Mouse (Mus musculus): ENCODE measurements at regions not wholly inside any gene's neighbourhood (a gene's known extent, or its start where the extent isn't known, plus 50 kb on each side); places are given as distances from the start of the nearest gene placed in this dataset.
A peak's percentile ranks its signal among the peaks of the same experiment; 100 is the strongest.

DNA sequence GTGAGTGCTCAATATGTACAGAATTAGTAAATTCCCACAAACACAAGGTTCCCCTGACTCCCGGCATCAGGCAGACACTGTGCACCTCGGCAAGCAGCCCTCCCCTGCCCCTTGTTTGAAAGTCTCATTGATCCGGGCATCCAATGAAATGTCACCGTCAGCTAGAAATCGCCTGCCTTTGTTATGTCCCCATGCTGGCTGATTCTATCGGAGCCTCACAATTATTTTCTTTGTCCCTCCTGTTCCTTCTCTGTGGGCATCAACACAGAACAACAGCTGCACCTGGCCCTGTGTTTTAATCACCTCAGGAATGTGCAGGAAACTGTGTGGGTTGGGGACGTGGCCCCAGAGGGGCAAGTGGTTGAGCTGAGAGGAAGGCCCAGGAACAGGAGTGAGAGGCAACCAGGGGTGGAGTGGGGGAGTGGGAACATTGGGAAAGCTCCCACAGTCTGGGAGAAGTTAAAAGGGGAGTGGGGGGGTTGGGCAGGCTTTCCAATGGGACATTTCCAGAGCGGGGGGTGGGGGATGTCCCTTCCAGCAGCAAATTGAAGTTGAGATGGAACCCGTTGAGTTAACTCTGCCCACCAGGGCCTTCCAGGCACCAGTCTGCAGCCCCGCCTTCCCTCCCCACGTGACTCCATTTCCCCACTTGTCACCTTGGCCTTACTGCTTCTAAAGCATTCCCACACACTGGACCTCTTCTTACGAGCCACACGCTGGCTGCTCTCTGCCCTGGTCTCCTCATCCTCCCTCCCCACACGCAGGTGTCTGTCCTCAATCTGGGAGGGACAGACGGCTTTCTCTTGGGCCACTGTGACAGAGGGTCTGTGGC, 224.4 kb downstream of the Prex1 start:
- Histone ChIP-seq H3K27me3 (no peaks in the 10 kb centered on the region), H3K9me3 (no peaks in the 10 kb centered on the region), H3K4me2 (replicated peaks) (no peak overlapping the region), H3K27ac (peak overlapping the region; percentile 39), H3K4me3 (no peak overlapping the region), H3K36me3 (no peaks in the 10 kb centered on the region), H3K9ac (no peak overlapping the region), H3K4me1 (peaks cover 68% of the 10 kb centered on the region)
- 38% methylated on average over 15 of the region's 15 CpGs for WGBS
- no peak for ATAC-seq (ENCODE audit: low FRiP score, low read depth)

DNA sequence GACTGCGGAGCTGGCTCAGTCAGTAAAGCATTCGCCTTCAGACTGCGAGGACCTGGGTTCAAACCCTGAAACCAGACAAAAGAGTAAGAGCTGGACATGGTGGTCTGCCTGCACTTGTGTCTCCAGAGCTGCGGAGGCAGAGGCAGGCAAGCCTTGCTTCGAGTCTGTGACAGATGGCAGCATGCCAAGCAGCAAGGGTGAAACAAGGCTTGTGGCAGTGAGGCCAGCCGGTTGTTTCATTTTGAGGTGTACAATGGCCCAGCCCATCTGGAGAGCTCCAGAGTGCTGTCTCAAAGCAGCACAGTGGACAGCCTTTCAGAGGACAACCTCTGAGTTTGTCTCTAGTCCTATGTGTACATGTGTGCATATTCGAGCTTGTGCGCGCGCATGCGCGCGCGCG, 225.9 kb downstream of the Prex1 start:
- Histone ChIP-seq H3K4me1 (peaks cover 70% of the 10 kb centered on the region), H3K27me3 (no peaks in the 10 kb centered on the region), H3K36me3 (no peaks in the 10 kb centered on the region), H3K9me3 (no peaks in the 10 kb centered on the region), H3K9ac (no peak overlapping the region), H3K4me2 (replicated peaks) (no peak overlapping the region), H3K27ac (no peak overlapping the region), H3K4me3 (no peak overlapping the region)
- no peak for ATAC-seq (ENCODE audit: low FRiP score, low read depth)
- WGBS = 84% methylated on average over 15 of the region's 15 CpGs

DNA sequence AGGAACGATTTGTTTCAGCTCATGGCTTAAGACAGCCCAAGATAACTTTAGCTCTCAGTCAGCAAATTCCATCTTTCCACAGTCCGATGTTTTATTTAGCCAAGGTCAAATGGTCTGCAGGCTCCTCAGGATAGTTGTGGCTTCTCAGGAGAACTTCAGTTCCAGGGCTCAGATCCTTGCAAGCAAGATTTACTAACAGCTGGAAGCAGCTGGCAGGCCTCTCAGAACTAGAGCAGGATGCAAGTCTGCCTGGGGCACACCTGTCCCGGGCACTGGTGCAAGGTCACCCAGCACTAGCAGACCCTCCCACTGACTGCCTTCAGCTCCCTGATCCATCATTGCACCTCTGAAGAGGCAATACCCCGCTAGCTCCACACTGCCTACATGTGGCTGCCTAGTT, 227.8 kb downstream of the Prex1 start:
- Histone ChIP-seq H3K4me1 (peaks cover 61% of the 10 kb centered on the region), H3K9me3 (no peaks in the 10 kb centered on the region), H3K4me2 (replicated peaks) (no peak overlapping the region), H3K9ac (no peak overlapping the region), H3K4me3 (no peak overlapping the region), H3K27me3 (no peaks in the 10 kb centered on the region), H3K27ac (no peak overlapping the region), H3K36me3 (no peaks in the 10 kb centered on the region)
- WGBS = 64% methylated on average over 4 of the region's 4 CpGs
- no peak for ATAC-seq (ENCODE audit: low FRiP score, low read depth)

DNA sequence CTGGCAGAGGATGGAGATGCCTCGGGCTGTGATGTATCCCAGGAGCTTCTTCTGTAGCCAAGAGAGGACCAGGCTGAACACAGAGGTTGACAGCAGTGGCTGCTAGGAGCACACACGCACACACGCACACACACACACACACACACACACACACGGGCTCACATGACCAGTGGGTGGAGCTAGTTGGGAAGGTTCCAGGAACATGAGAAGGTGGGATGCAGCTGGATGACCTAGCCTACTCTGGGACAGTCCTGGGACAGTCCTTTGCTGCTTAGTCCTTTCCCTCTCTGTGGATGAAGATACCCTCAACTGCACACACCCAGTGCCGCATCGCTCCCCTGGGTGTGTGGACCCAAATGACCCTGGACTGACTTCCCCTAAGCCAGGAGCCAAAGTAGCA, 228.3 kb downstream of the Prex1 start:
- no peaks in the 10 kb centered on the region for H3K9me3 ChIP-seq

DNA sequence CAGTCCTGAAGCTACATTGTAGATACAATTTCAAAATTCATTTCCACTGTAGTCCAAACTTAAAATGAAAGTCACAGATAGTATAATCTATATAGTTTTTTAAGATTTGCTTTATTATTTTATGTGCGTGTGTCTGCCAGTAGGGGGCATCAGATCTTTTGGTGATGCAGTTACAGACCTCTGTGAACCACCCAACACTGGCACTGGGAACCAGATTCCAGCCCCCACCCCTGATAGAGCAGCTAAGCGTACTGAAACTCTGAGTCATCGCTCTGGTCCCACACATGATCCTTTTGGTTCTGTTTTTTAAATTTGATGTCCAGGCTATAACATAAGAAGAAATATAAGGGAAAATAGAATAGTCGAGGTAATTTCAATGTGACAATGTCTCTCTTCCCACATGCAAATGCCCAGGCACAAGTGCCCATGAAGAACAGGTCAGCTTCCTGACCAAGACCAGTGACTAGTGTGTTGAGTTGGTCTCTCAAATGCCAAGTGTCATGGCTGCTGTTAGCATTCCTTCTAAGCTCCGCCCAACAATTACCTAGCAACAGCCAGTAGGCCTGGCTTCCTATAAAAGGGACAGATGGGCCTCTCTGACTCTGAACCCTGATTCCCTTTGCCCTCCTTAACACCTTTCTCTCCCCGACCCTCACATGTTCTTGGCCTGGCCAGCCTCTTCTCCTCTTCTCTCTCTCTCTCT, 229.9 kb downstream of the Prex1 start:
- no peaks in the 10 kb centered on the region for H3K9me3 ChIP-seq
- H3K4me2 ChIP-seq (replicated peaks) = no peak overlapping the region
- WGBS = 81% methylated on average over 6 of the region's 6 CpGs
- no peak overlapping the region for H3K27ac ChIP-seq
- H3K27me3 ChIP-seq = no peaks in the 10 kb centered on the region
- no peaks in the 10 kb centered on the region for H3K36me3 ChIP-seq
- H3K4me3 ChIP-seq = no peak overlapping the region
- H3K4me1 ChIP-seq = peaks cover 41% of the 10 kb centered on the region
- no peak overlapping the region for H3K9ac ChIP-seq
- ATAC-seq (ENCODE audit: low FRiP score, low read depth) = no peak

More for the DNA sequence above, 228.3 kb downstream of the Prex1 start:
- no peaks in the 10 kb centered on the region for H3K27me3 ChIP-seq
- ATAC-seq (ENCODE audit: low FRiP score, low read depth) = no peak
- no peak overlapping the region for H3K27ac ChIP-seq
- H3K4me1 ChIP-seq = peaks cover 57% of the 10 kb centered on the region
- no peak overlapping the region for H3K9ac ChIP-seq
- no peaks in the 10 kb centered on the region for H3K36me3 ChIP-seq
- no peak overlapping the region for H3K4me3 ChIP-seq
- WGBS = 78% methylated on average over 6 of the region's 6 CpGs
- H3K4me2 ChIP-seq (replicated peaks) = no peak overlapping the region

DNA sequence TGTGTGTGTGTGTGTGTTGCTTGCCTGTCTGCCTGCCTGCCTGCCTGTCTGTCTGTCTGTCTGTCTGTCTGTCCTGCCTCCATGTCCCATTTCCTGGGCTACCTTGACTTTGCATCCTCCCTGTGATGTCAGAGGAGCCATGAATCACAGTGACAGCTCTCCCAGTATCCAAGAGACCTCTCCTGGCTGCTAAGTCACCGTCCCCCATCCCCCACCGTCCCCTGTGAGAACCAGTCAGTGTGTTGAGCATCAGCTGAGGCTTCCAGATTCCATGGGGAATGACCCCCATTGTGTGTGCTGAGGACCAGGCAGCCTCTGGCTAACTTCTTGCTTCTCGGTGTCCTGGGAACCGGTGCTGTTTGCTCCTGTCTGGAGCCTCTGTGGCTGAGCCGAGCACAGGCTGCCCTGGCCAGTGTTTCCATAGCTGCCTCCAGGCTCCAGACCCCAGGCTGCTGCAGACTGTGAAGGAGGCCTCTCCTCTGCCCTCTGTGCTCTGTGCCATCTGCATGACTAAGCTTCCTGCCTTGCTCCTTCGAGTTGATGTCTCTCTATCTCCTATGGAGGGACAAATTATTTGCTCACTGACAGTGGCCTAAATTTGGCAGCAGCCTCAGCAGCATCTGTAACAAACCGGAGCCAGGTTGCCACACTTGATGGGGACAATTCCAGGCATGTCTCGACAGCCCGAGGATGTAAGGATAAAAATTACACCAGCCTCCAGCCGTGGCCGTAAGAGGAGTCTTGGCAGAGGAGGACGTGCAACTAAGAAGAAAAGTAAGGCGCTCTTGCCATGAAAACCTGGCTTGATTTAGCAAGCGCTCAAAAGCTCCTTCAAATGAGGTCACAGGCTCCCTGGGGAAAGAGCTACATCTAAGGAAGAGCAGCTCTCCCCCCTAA, 230.7 kb downstream of the Prex1 start:
- Histone ChIP-seq H3K27ac (no peak overlapping the region; the same call in 1 of the 2 replicates), H3K36me3 (no peaks in the 10 kb centered on the region)

DNA sequence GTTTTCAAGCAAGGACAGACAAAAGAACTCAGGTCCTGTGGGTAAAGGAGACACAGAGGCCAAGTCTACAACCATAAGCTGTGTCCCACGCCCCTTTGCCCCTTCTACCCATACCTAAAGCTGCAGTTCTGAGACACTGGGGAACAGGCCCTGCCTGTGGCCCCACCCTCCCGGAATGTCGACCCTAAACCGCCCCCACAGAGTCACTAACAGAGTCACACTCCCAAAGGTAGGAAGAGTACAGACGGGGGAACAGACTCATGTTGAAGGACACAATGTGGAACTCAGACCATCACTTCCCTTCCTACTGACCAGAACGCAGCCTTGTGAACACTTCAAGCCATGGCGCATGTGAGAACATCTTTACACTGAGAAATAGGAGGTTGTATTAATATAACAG, 231.9 kb downstream of the Prex1 start:
- WGBS = 87% methylated on average over 7 of the region's 7 CpGs
- H3K4me2 ChIP-seq (replicated peaks) = no peak overlapping the region
- no peak for ATAC-seq (ENCODE audit: low FRiP score, low read depth)
- H3K4me3 ChIP-seq = no peak overlapping the region
- no peak overlapping the region for H3K9ac ChIP-seq
- H3K9me3 ChIP-seq = no peaks in the 10 kb centered on the region
- H3K4me1 ChIP-seq = peaks cover 42% of the 10 kb centered on the region
- no peaks in the 10 kb centered on the region for H3K27me3 ChIP-seq
- H3K36me3 ChIP-seq = no peaks in the 10 kb centered on the region
- no peak overlapping the region for H3K27ac ChIP-seq

More for the DNA sequence above, 230.7 kb downstream of the Prex1 start:
- Histone ChIP-seq H3K27me3 (no peaks in the 10 kb centered on the region), H3K4me3 (no peak overlapping the region), H3K9ac (no peak overlapping the region), H3K4me2 (replicated peaks) (no peak overlapping the region), H3K4me1 (peaks cover 41% of the 10 kb centered on the region), H3K9me3 (no peaks in the 10 kb centered on the region)
- 48% methylated on average over 14 of the region's 14 CpGs for WGBS
- no peak for ATAC-seq (ENCODE audit: low FRiP score, low read depth)

DNA sequence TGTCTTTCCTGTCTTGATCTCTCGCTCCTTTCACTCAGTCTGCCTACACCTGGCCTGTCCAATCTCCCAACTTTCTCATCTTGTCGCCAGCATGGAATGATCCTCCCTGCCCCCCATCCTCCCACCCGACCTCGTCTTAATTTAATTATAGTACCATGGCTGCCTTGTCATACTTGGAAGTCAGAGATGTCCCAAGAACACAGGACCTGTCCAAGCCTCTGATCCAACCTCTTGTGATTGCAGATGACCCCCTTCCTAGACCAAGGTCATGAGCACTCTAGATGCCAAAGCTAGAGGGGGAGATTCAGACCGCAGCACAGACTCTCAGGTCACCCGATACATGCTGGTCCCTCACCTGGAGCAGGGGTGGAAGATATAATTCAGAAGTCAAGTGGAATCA, 232.3 kb downstream of the Prex1 start:
- Histone ChIP-seq H3K27ac (no peak overlapping the region), H3K4me3 (no peak overlapping the region), H3K36me3 (no peaks in the 10 kb centered on the region), H3K4me2 (replicated peaks) (no peak overlapping the region), H3K9ac (no peak overlapping the region), H3K27me3 (no peaks in the 10 kb centered on the region), H3K9me3 (no peaks in the 10 kb centered on the region), H3K4me1 (peaks cover 39% of the 10 kb centered on the region)
- no peak for ATAC-seq (ENCODE audit: low FRiP score, low read depth)
- 77% methylated on average over 6 of the region's 6 CpGs for WGBS

DNA sequence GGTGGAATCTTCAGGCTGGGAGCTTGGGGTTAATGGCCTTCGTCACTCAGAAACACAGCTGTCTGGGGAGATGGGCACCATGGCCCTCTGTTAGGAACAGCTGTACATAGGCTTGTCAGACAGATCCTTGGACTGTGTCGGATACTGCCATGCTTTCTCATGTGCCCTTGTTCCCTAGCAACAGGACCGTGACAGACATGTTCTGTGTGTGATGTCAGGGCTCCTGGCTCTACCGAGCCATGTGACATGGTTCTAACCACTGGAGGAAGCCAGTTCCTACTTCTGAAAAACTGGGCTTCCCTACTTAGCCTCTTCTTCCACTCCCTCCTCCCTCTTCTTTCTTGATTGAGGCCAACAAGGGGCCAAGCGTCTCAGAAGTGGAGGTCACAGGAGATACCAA, 232.7 kb downstream of the Prex1 start:
- peak; percentile 44; the same call in 1 of the 2 replicates for ATAC-seq (ENCODE audit: low FRiP score, low read depth)
- WGBS = 84% methylated on average over 5 of the region's 5 CpGs
- Histone ChIP-seq H3K9ac (no peak overlapping the region), H3K4me2 (replicated peaks) (no peak overlapping the region), H3K27ac (no peak overlapping the region), H3K36me3 (no peaks in the 10 kb centered on the region), H3K27me3 (no peaks in the 10 kb centered on the region), H3K4me1 (peaks cover 36% of the 10 kb centered on the region), H3K4me3 (no peak overlapping the region), H3K9me3 (no peaks in the 10 kb centered on the region)

DNA sequence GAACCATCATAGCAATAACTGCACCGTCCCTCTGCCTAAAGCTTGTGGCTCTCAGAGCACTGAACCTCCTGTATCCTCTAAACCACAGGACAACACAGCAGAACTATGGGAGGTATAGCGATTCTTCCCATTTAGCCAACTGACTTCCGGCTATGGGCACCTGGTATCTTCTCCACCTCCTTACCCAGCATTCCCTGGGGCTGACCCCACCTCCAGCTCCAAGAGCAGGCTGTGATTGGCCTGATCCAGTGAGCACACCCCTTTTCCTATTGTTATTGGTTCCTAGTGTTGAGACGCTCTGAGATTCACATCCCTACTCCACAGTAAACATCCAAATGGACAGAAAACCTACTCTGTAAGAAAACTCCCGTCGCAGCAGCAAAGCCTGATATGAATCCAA, 236.7 kb downstream of the Prex1 start:
- Histone ChIP-seq H3K9ac (no peak overlapping the region), H3K36me3 (no peaks in the 10 kb centered on the region), H3K27me3 (no peaks in the 10 kb centered on the region), H3K9me3 (no peaks in the 10 kb centered on the region), H3K4me3 (no peak overlapping the region), H3K27ac (no peak overlapping the region), H3K4me1 (peaks cover 14% of the 10 kb centered on the region), H3K4me2 (replicated peaks) (no peak overlapping the region)
- ATAC-seq (ENCODE audit: low FRiP score, low read depth) = no peak
- WGBS = 83% methylated on average over 6 of the region's 6 CpGs

DNA sequence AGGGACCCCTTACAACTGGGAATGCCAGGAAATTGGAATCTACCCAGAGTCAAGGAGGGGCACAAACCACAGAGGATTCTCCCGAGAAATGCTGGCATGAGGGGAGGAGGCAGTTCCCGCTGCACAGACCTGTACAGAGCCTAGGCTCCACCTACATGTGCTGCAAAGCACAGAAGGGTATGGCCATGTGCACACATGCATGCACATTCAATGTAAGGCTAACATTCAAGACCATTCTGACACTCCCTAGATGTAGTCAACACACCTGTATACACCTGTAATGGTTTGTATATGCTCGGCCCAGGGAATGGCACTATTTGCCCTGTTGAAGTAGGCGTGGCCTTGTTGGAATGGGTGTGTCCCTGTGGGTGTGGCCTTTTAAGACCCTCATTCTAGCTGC, 238.0 kb downstream of the Prex1 start:
- no peak overlapping the region for H3K4me2 ChIP-seq (replicated peaks)
- H3K27ac ChIP-seq = no peak overlapping the region
- ATAC-seq (ENCODE audit: low FRiP score, low read depth) = no peak
- no peaks in the 10 kb centered on the region for H3K9me3 ChIP-seq
- H3K27me3 ChIP-seq = no peaks in the 10 kb centered on the region
- peaks cover 19% of the 10 kb centered on the region for H3K4me1 ChIP-seq
- 74% methylated on average over 4 of the region's 4 CpGs for WGBS
- H3K9ac ChIP-seq = no peak overlapping the region
- no peak overlapping the region for H3K4me3 ChIP-seq
- H3K36me3 ChIP-seq = no peaks in the 10 kb centered on the region

DNA sequence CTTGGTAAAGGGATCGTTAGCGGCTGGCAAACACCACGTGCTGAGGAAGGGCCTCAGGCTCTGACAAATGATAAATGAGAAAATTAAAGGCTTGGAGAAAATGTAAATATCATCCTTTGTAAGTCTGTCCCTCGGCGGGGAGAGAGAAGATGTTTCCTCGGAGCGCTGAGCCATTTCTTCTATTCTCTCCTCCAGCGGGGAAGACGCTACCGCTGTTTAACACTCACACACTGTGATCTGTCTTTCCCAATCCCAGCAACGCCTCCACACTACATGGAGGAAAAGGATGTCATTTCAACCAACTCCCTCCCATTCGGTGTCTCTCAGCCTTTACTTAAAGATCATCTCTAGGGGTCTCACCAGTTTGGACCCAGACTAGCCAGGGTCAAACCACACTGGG, 239.0 kb downstream of the Prex1 start:
- Histone ChIP-seq H3K9me3 (no peaks in the 10 kb centered on the region), H3K27me3 (no peaks in the 10 kb centered on the region), H3K4me3 (no peak overlapping the region), H3K4me2 (replicated peaks) (no peak overlapping the region), H3K4me1 (peaks cover 19% of the 10 kb centered on the region), H3K36me3 (no peaks in the 10 kb centered on the region), H3K27ac (no peak overlapping the region), H3K9ac (no peak overlapping the region)
- WGBS = 77% methylated on average over 12 of the region's 12 CpGs
- no peak for ATAC-seq (ENCODE audit: low FRiP score, low read depth)
